Mouse (Mus musculus) midbrain, embryonic 13.5 days (tissue): ENCODE measurements around the gene Mdk. TPM values are rescaled to one million over a fixed set of nuclear protein-coding genes. Genes with fewer than 3 reads are reported as not detected.

ENCODE experiments used
- ATAC-seq: fragments of 200-750 bp; cut with Nextera tagmentation; 2 replicates; pipeline ENCODE4 v1.8.0; 2017; ENCODE audit warnings: mild to moderate bottlenecking, moderate TSS enrichment, moderate library complexity
- H3K27ac ChIP-seq: fragments of 300-500 bp; sonication (generic); 2 replicates; pipeline ENCODE4 v1.5.1; 2015; ENCODE audit warnings: inconsistent platforms, mild to moderate bottlenecking, moderate library complexity
- H3K27me3 ChIP-seq: fragments of 300-500 bp; sonication (generic); 2 replicates; pipeline ENCODE4 v1.6.1; 2015; ENCODE audit warnings: mild to moderate bottlenecking, inconsistent platforms
- H3K36me3 ChIP-seq: fragments of 300-500 bp; sonication (generic); 2 replicates; pipeline ENCODE4 v1.6.1; 2015; ENCODE audit warnings: mild to moderate bottlenecking, inconsistent platforms
- H3K4me1 ChIP-seq: fragments of 300-500 bp; sonication (generic); replicated peaks from 2 replicates; pipeline ENCODE4 v1.6.1; 2015; ENCODE audit warnings: inconsistent platforms
- H3K4me2 ChIP-seq: fragments of 300-500 bp; sonication (generic); replicated peaks from 2 replicates; pipeline ENCODE4 v1.6.1; 2015; ENCODE audit warnings: moderate library complexity, mild to moderate bottlenecking, inconsistent platforms
- H3K4me3 ChIP-seq: fragments of 300-500 bp; sonication (generic); replicated peaks from 2 replicates; pipeline ENCODE4 v1.5.1; 2015; ENCODE audit warnings: mild to moderate bottlenecking, inconsistent platforms
- H3K9ac ChIP-seq: fragments of 300-500 bp; sonication (generic); replicated peaks from 2 replicates; pipeline ENCODE4 v1.6.1; 2015; ENCODE audit warnings: mild to moderate bottlenecking, inconsistent platforms
- H3K9me3 ChIP-seq: fragments of 300-500 bp; sonication (generic); 2 replicates; pipeline ENCODE4 v1.6.1; 2016; ENCODE audit warnings: mild to moderate bottlenecking, inconsistent platforms
- WGBS: fragments of 180-500 bp; shearing (Covaris S2); methylation state at CpG from one replicate; pipeline ENCODE4 v1.1.7; 2015; 5-methylcytosine and 5-hydroxymethylcytosine counted together
- polyA plus RNA-seq: library from polyadenylated mRNA; unstranded; fragments of >200 nt; fragmentation: Nextera tagmentation; extraction: Ambion mirVana; gene quantifications from 2 replicates; pipeline ENCODE4 v1.2.1, GENCODE M21; 2015

Mdk gene
- polyA plus RNA-seq = 322 and 354 TPM in 2 replicates

GRCm38 (mm10) chr2:91932160-91932711 lies at the start of gene Mdk:
Gene Mdk (minus strand): TSS chr2:91932297.
- Histone ChIP-seq H3K9ac (peak within 1 kb of the TSS; percentile 86), H3K4me3 (peak within 1 kb of the TSS; percentile 58), H3K9me3 (no peaks in the 10 kb centered on the region), H3K27me3 (0 out of 2 replicates have a peak, but pooled peaks cover 5% of the 10 kb centered on the region), H3K4me1 (peaks cover 52% of the 10 kb centered on the region), H3K27ac (peak within 1 kb of the TSS; percentile 89), H3K36me3 (peaks cover 29% of the 10 kb centered on the region), H3K4me2 (peak within 1 kb of the TSS; percentile 72)
- no peak for ATAC-seq
- WGBS = 2% methylated on average over 16 of the region's 16 CpGs

DNA sequence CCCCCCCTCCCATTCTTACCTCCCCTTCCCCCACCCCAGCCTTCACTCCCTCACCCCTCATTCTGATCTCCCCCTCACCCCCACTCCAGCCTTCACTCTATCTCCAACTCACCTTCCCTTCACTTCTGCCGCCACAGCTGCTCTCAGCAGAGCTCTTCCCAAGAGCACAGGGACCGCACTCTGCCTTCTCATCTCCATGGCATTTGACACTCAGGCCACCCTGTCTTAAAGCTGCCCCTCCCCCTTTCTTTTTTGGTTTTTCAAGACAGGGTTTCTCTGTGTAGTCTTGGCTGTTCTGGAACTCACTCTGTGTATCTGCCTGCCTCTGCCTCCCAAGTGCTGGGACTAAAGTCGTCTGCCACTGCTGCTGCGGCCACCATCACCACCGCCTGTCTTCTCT lies 48.7 kb upstream of the Mdk start:
- peaks cover 36% of the 10 kb centered on the region for H3K4me1 ChIP-seq
- H3K9me3 ChIP-seq = no peaks in the 10 kb centered on the region
- H3K27me3 ChIP-seq = peaks cover 28% of the 10 kb centered on the region
- no peak overlapping the region for H3K4me2 ChIP-seq
- no peak for ATAC-seq
- H3K9ac ChIP-seq = no peak overlapping the region
- WGBS = 47% methylated on average over 5 of the region's 5 CpGs
- H3K36me3 ChIP-seq = no peaks in the 10 kb centered on the region
- H3K27ac ChIP-seq = no peak overlapping the region
- H3K4me3 ChIP-seq = no peak overlapping the region

GRCm38 (mm10) chr2:91980245-91980644 lies 48.1 kb upstream of the Mdk start:
- no peaks in the 10 kb centered on the region for H3K9me3 ChIP-seq
- no peak overlapping the region for H3K4me3 ChIP-seq
- H3K27ac ChIP-seq = no peak overlapping the region
- 13% methylated on average over 4 of the region's 4 CpGs for WGBS
- no peak overlapping the region for H3K4me2 ChIP-seq
- ATAC-seq = no peak
- peaks cover 42% of the 10 kb centered on the region for H3K4me1 ChIP-seq
- H3K27me3 ChIP-seq = peaks cover 33% of the 10 kb centered on the region
- H3K36me3 ChIP-seq = no peaks in the 10 kb centered on the region
- H3K9ac ChIP-seq = no peak overlapping the region

- ATAC-seq = no peak
Measured at GRCm38 (mm10) chr2:91978547-91978946, 46.5 kb upstream of the Mdk start.

GRCm38 (mm10) chr2:91977960-91978359 lies 45.9 kb upstream of the Mdk start:
- Histone ChIP-seq H3K4me1 (peaks cover 36% of the 10 kb centered on the region), H3K9ac (no peak overlapping the region), H3K4me2 (no peak overlapping the region), H3K27me3 (peaks cover 45% of the 10 kb centered on the region), H3K27ac (no peak overlapping the region), H3K36me3 (no peaks in the 10 kb centered on the region), H3K4me3 (no peak overlapping the region), H3K9me3 (no peaks in the 10 kb centered on the region)
- ATAC-seq = no peak
- WGBS = 84% methylated on average over 4 of the region's 4 CpGs

More at GRCm38 (mm10) chr2:91978547-91978946, 46.5 kb upstream of the Mdk start:
- Histone ChIP-seq H3K9ac (no peak overlapping the region), H3K27ac (no peak overlapping the region), H3K27me3 (peaks cover 46% of the 10 kb centered on the region), H3K36me3 (no peaks in the 10 kb centered on the region), H3K4me2 (no peak overlapping the region), H3K4me1 (peaks cover 33% of the 10 kb centered on the region), H3K4me3 (no peak overlapping the region), H3K9me3 (no peaks in the 10 kb centered on the region)
- WGBS = 40% methylated on average over 2 of the region's 2 CpGs

GRCm38 (mm10) chr2:91975581-91976541 lies 43.8 kb upstream of the Mdk start, which contains the start of gene Dgkz:
Gene Dgkz (minus strand): TSS chr2:91975864.
- Histone ChIP-seq H3K27ac (no peak within 1 kb of the TSS), H3K27me3 (peaks cover 58% of the 10 kb centered on the region), H3K4me1 (peaks cover 54% of the 10 kb centered on the region), H3K36me3 (no peaks in the 10 kb centered on the region), H3K9ac (peak within 1 kb of the TSS; percentile 59), H3K4me3 (peak within 1 kb of the TSS; percentile 41), H3K9me3 (no peaks in the 10 kb centered on the region), H3K4me2 (peak within 1 kb of the TSS; percentile 61)
- 1% methylated on average over 77 of the region's 79 CpGs for WGBS
- ATAC-seq = peak; percentile 64

DNA sequence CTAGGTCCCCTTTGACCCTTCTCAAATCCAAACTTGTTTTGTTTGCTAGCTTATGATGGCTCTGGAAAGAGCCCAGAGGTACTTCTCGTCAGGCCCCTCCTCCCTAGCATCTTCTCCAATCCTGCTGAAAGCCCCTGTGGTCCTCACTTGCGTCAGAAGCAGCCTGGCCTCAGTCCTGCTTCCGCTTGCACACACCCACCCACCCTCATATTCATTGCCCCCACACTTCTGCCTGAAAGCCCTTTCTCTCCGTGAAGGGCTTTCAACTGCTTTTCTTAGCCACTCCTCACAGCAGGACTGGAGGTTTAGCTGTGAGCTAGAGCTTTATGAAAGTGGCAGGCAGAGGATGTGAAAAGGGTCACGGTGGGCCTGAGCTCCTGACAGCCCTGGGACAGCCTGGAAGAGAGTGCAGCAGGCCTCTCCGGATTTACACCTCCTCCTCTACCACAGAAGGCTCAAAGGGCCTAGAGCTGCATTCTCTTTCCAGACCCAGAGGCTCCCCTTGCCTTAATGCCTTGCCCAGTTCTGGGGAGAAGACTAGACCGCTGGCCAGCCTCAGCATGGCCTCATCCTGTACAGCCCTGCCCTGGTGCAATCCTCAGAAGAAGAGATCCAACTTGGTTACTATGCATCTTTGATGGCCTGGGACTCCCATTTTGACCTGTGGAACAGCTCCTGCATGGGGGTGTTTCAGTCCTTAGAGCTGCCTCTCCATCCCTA lies 41.5 kb upstream of the Mdk start:
- Histone ChIP-seq H3K9ac (no peak overlapping the region), H3K4me2 (no peak overlapping the region), H3K4me1 (peaks cover 42% of the 10 kb centered on the region), H3K9me3 (no peaks in the 10 kb centered on the region), H3K4me3 (no peak overlapping the region), H3K36me3 (no peaks in the 10 kb centered on the region), H3K27me3 (peaks cover 65% of the 10 kb centered on the region), H3K27ac (no peak overlapping the region)
- WGBS = 18% methylated on average over 7 of the region's 7 CpGs
- no peak for ATAC-seq

DNA sequence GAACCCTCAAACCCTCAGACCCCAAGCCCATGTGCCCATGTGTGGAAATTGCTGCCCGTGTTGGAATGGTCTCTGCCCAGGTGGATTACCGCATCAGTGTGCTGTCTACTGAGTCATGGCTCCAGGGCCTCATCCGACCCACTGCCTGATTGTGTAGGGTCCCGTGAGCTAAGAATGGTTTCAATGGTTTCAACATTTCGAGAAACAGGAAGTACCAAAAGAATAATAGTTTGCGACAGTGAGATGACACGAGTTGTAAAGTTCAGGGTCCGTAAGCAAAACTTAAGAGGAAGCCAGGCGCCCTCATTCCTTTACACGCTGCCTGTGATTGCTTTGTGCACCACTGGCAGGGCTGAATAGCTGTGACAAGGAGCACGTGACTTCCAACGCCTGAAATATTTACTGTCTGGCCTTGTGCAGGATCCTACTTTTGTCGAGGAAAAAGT lies 40.0 kb upstream of the Mdk start:
- Histone ChIP-seq H3K36me3 (no peaks in the 10 kb centered on the region), H3K27ac (peak overlapping the region; percentile 51), H3K4me2 (no peak overlapping the region), H3K4me1 (peaks cover 37% of the 10 kb centered on the region), H3K9ac (no peak overlapping the region), H3K27me3 (peaks cover 63% of the 10 kb centered on the region), H3K4me3 (no peak overlapping the region), H3K9me3 (no peaks in the 10 kb centered on the region)
- WGBS = 41% methylated on average over 13 of the region's 13 CpGs
- no peak for ATAC-seq

DNA sequence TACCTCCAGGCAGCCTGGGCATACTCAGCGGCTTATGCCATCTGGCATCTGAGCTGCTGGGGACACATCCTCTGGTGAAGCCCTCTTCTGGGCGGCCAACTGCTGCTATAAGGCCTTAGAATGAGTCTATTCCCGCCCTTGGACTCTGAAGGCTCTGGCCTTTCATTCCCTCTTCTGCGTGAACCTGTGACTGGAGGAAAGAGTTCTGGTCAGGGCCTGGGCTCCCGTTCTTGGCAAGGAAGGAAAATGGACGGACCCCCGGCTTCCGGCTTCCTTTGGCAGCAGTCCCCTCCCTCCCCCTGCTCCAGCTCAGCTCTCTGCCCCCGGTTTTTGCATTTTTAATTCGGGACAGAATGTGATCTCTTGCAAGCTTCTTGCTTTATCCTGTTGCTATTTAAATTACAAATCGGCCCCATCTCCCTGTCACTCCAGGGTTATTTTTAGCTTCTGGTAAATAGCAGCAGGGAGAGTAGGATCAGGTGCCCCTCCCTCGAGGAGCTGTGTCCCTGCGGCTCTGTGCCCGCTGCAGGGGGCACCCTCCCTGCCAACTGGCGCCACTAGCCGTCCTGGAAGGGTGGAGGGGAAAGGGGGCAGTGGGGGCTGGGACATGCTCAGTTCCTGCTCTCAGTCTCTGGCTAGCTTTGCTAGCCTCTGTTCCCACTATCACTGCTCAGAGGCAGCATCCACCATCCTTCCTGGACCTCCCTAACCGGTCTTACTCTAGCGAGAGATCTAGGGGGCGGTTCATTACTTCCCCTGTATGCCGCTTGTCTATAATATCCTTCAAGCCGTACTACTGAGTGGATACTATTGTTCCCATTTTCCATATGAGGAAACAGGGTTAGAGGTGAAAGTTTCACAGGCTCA lies 39.4 kb upstream of the Mdk start:
- 14% methylated on average over 21 of the region's 21 CpGs for WGBS
- peak overlapping the region; percentile 51 for H3K27ac ChIP-seq
- 0 out of 2 replicates have a peak overlapping the region, but pooled peaks have one; percentile 28 for H3K9ac ChIP-seq
- H3K4me3 ChIP-seq = no peak overlapping the region
- 0 out of 2 replicates have a peak, but pooled peaks have one; percentile 46 for ATAC-seq
- no peaks in the 10 kb centered on the region for H3K36me3 ChIP-seq
- H3K4me1 ChIP-seq = peaks cover 37% of the 10 kb centered on the region
- no peaks in the 10 kb centered on the region for H3K9me3 ChIP-seq
- peaks cover 59% of the 10 kb centered on the region for H3K27me3 ChIP-seq
- peak overlapping the region; percentile 38 for H3K4me2 ChIP-seq

GRCm38 (mm10) chr2:91967962-91968361 lies 35.9 kb upstream of the Mdk start:
- Histone ChIP-seq H3K9me3 (no peaks in the 10 kb centered on the region), H3K36me3 (no peaks in the 10 kb centered on the region), H3K9ac (no peak overlapping the region; the same call in 1 of the 2 replicates), H3K27ac (no peak overlapping the region), H3K27me3 (peaks cover 45% of the 10 kb centered on the region), H3K4me2 (no peak overlapping the region), H3K4me3 (no peak overlapping the region), H3K4me1 (peaks cover 28% of the 10 kb centered on the region)
- ATAC-seq = no peak
- WGBS = 72% methylated on average over 11 of the region's 11 CpGs

- no peak overlapping the region for H3K9ac ChIP-seq
- H3K27me3 ChIP-seq = peaks cover 31% of the 10 kb centered on the region
- H3K4me2 ChIP-seq = no peak overlapping the region
- H3K36me3 ChIP-seq = no peaks in the 10 kb centered on the region
- ATAC-seq = no peak
- H3K4me3 ChIP-seq = no peak overlapping the region
- H3K27ac ChIP-seq = no peak overlapping the region
- H3K4me1 ChIP-seq = peaks cover 29% of the 10 kb centered on the region
- H3K9me3 ChIP-seq = no peaks in the 10 kb centered on the region
- 76% methylated on average over 5 of the region's 5 CpGs for WGBS
Measured at GRCm38 (mm10) chr2:91966367-91966766, 34.3 kb upstream of the Mdk start.
